Mouse (Mus musculus): ENCODE data around the gene Ak4. TPM values are rescaled to one million over a fixed set of nuclear protein-coding genes. Genes with fewer than 3 reads are reported as not detected.

Ak4 gene
- polyA plus RNA-seq, 2 experiments, result 5.8 to 17.9 TPM

- whole genome bisulfite sequencing, result 83% methylated on average over 5 of the region's 5 CpGs
- Histone ChIP-seq H3K4me3 (replicated peaks; ENCODE audit: low read length) (no peak overlapping the region), H3K4me2 (replicated peaks; ENCODE audit: low read depth, low read length, severe bottlenecking) (no peak overlapping the region), H3K9me3 (ENCODE audit: control insufficient read depth, low read length) (no peaks in the 10 kb centered on the region), H3K27me3 (ENCODE audit: control insufficient read depth, insufficient read depth, low read length) (no peaks in the 10 kb centered on the region), H3K9ac (ENCODE audit: low read depth, low read length, severe bottlenecking) (no peak overlapping the region), H3K27ac (replicated peaks; ENCODE audit: low read depth, low read length) (no peak overlapping the region), H3K4me1 (ENCODE audit: control insufficient read depth, insufficient read depth, low read length) (peaks cover 5% of the 10 kb centered on the region; the same call in 1 of the 2 replicates), H3K36me3 (ENCODE audit: control insufficient read depth, insufficient read depth, low read length) (no peaks in the 10 kb centered on the region)
- ATAC-seq (ENCODE audit: low FRiP score, low read depth), result no peak
- DNase-seq (ENCODE audit: low spot score), result no peak
- TF ChIP-seq POLR2A (IDR thresholded peaks at IDR 0.05; ENCODE audit: borderline replicate concordance, extremely low read depth, insufficient read depth, insufficient read length), result no peak
These were observed 4.5 kb downstream of the Ak4 start for GRCm38 (mm10) chr4:101423571-101423970.

GRCm38 (mm10) chr4:101424495-101424894, 5.4 kb downstream of the Ak4 start:
- H3K9me3 ChIP-seq (ENCODE audit: control insufficient read depth, low read length), result no peaks in the 10 kb centered on the region
- TF ChIP-seq POLR2A (IDR thresholded peaks at IDR 0.05; ENCODE audit: borderline replicate concordance, extremely low read depth, insufficient read depth, insufficient read length), result no peak
- no peak overlapping the region for H3K4me2 ChIP-seq (replicated peaks; ENCODE audit: low read depth, low read length, severe bottlenecking)
- DNase-seq (ENCODE audit: low spot score), result no peak
- H3K4me1 ChIP-seq (ENCODE audit: control insufficient read depth, insufficient read depth, low read length), result peaks cover 5% of the 10 kb centered on the region; the same call in 1 of the 2 replicates
- no peak overlapping the region for H3K27ac ChIP-seq (replicated peaks; ENCODE audit: low read depth, low read length)
- no peak overlapping the region for H3K4me3 ChIP-seq (replicated peaks; ENCODE audit: low read length)
- no peaks in the 10 kb centered on the region for H3K27me3 ChIP-seq (ENCODE audit: control insufficient read depth, insufficient read depth, low read length)
- 65% methylated on average over 3 of the region's 3 CpGs for WGBS
- H3K9ac ChIP-seq (ENCODE audit: low read depth, low read length, severe bottlenecking), result no peak overlapping the region
- ATAC-seq (ENCODE audit: low FRiP score, low read depth), result no peak
- H3K36me3 ChIP-seq (ENCODE audit: control insufficient read depth, insufficient read depth, low read length), result no peaks in the 10 kb centered on the region

GRCm38 (mm10) chr4:101425119-101425518, 6.0 kb downstream of the Ak4 start:
- H3K27me3 ChIP-seq (ENCODE audit: control insufficient read depth, insufficient read depth, low read length), result no peaks in the 10 kb centered on the region
- peaks cover 5% of the 10 kb centered on the region; the same call in 1 of the 2 replicates for H3K4me1 ChIP-seq (ENCODE audit: control insufficient read depth, insufficient read depth, low read length)
- H3K36me3 ChIP-seq (ENCODE audit: control insufficient read depth, insufficient read depth, low read length), result no peaks in the 10 kb centered on the region; the same call in 1 of the 2 replicates
- 48% methylated on average over 5 of the region's 5 CpGs for WGBS
- no peak overlapping the region for H3K27ac ChIP-seq (replicated peaks; ENCODE audit: low read depth, low read length)
- no peak overlapping the region for H3K4me2 ChIP-seq (replicated peaks; ENCODE audit: low read depth, low read length, severe bottlenecking)
- DNase-seq (ENCODE audit: low spot score) (no peak), ATAC-seq (ENCODE audit: low FRiP score, low read depth) (no peak)
- no peak for TF ChIP-seq POLR2A (IDR thresholded peaks at IDR 0.05; ENCODE audit: borderline replicate concordance, extremely low read depth, insufficient read depth, insufficient read length)
- no peak overlapping the region for H3K4me3 ChIP-seq (replicated peaks; ENCODE audit: low read length)
- H3K9ac ChIP-seq (ENCODE audit: low read depth, low read length, severe bottlenecking), result no peak overlapping the region
- H3K9me3 ChIP-seq (ENCODE audit: control insufficient read depth, low read length), result no peaks in the 10 kb centered on the region

GRCm38 (mm10) chr4:101425666-101426065, 6.6 kb downstream of the Ak4 start:
- DNase-seq (ENCODE audit: low spot score), result no peak
- no peaks in the 10 kb centered on the region for H3K27me3 ChIP-seq (ENCODE audit: control insufficient read depth, insufficient read depth, low read length)
- no peak for ATAC-seq (ENCODE audit: low FRiP score, low read depth)
- no peak overlapping the region for H3K4me3 ChIP-seq (replicated peaks; ENCODE audit: low read length)
- peaks cover 5% of the 10 kb centered on the region; the same call in 1 of the 2 replicates for H3K4me1 ChIP-seq (ENCODE audit: control insufficient read depth, insufficient read depth, low read length)
- no peaks in the 10 kb centered on the region for H3K9me3 ChIP-seq (ENCODE audit: control insufficient read depth, low read length)
- H3K27ac ChIP-seq (replicated peaks; ENCODE audit: low read depth, low read length), result no peak overlapping the region
- no peak overlapping the region for H3K4me2 ChIP-seq (replicated peaks; ENCODE audit: low read depth, low read length, severe bottlenecking)
- H3K36me3 ChIP-seq (ENCODE audit: control insufficient read depth, insufficient read depth, low read length), result no peaks in the 10 kb centered on the region; the same call in 1 of the 2 replicates
- no peak for TF ChIP-seq POLR2A (IDR thresholded peaks at IDR 0.05; ENCODE audit: borderline replicate concordance, extremely low read depth, insufficient read depth, insufficient read length)
- 92% methylated on average over 3 of the region's 3 CpGs for WGBS
- H3K9ac ChIP-seq (ENCODE audit: low read depth, low read length, severe bottlenecking), result no peak overlapping the region

- ATAC-seq (ENCODE audit: low FRiP score, low read depth), result no peak
- Histone ChIP-seq H3K9me3 (ENCODE audit: control insufficient read depth, low read length) (no peaks in the 10 kb centered on the region), H3K4me3 (replicated peaks; ENCODE audit: low read length) (no peak overlapping the region), H3K4me1 (ENCODE audit: control insufficient read depth, insufficient read depth, low read length) (no peaks in the 10 kb centered on the region; the same call in 1 of the 2 replicates), H3K27me3 (ENCODE audit: control insufficient read depth, insufficient read depth, low read length) (no peaks in the 10 kb centered on the region), H3K36me3 (ENCODE audit: control insufficient read depth, insufficient read depth, low read length) (no peaks in the 10 kb centered on the region; the same call in 1 of the 2 replicates), H3K4me2 (replicated peaks; ENCODE audit: low read depth, low read length, severe bottlenecking) (no peak overlapping the region), H3K27ac (replicated peaks; ENCODE audit: low read depth, low read length) (no peak overlapping the region), H3K9ac (ENCODE audit: low read depth, low read length, severe bottlenecking) (no peak overlapping the region)
- no peak for TF ChIP-seq POLR2A (IDR thresholded peaks at IDR 0.05; ENCODE audit: borderline replicate concordance, extremely low read depth, insufficient read depth, insufficient read length)
- WGBS, result 86% methylated on average over 6 of the region's 6 CpGs
- DNase-seq (ENCODE audit: low spot score), result no peak
These were observed 7.5 kb downstream of the Ak4 start for GRCm38 (mm10) chr4:101426566-101426965.

Measured in limb, embryonic 14.5 days (tissue).